Mouse (Mus musculus) MEL (cell line): ENCODE measurements at regions not wholly inside any gene's neighbourhood (a gene's known extent, or its start where the extent isn't known, plus 50 kb on each side); places are given as distances from the start of the nearest gene placed in this dataset.
"Not testable (repeated sequence)": the region's sequence is repeated elsewhere in the genome, so short reads cannot be mapped to it uniquely, and the experiment has no call there.

Experiments used
- DNase-seq: peaks from one replicate; pipeline ENCODE4 v3.0.0; 2011; ENCODE audit warnings: low read depth, low spot score
- H3K27ac ChIP-seq: 2 replicates; pipeline ENCODE4 v1.5.1; 2012; ENCODE audit warnings: low read depth, mild to moderate bottlenecking, control low read depth, low read length, moderate library complexity; ENCODE audit not compliant: control insufficient read depth
- H3K27me3 ChIP-seq, 2 experiments: fragments of 150-350 bp in 1 of 2; sonication (generic) in 1 of 2; 2 replicates each; pipeline ENCODE4 v1.6.1; 2012; ENCODE audit warnings: low read length in 2 of 2, mild to moderate bottlenecking in 2 of 2, improper control_type of control experiment in 1 of 2, moderate library complexity in 1 of 2; ENCODE audit not compliant: insufficient read depth in 2 of 2, control insufficient read depth in 1 of 2
- H3K36me3 ChIP-seq, 2 experiments: 2 replicates each; pipeline ENCODE4 v1.6.1; 2012 to 2014; ENCODE audit warnings: low read length in 2 of 2, improper control_type of control experiment in 1 of 2, inconsistent platforms in 1 of 2, mild to moderate bottlenecking in 1 of 2; ENCODE audit not compliant: insufficient read depth in 2 of 2, control insufficient read depth in 1 of 2
- H3K4me1 ChIP-seq, 2 experiments: fragments of 150-350 bp in 1 of 2; sonication (generic) in 1 of 2; 2 replicates each; pipeline ENCODE4 v1.6.1; 2012; ENCODE audit warnings: low read length in 2 of 2, improper control_type of control experiment in 1 of 2, mild to moderate bottlenecking in 1 of 2; ENCODE audit not compliant: insufficient read depth in 2 of 2, control insufficient read depth in 1 of 2
- H3K4me3 ChIP-seq, 2 experiments: fragments of 150-350 bp in 1 of 2; sonication (generic) in 1 of 2; 2 replicates each; pipeline ENCODE4 v1.5.1; 2012; ENCODE audit warnings: low read depth in 2 of 2, low read length in 2 of 2, mild to moderate bottlenecking in 2 of 2, moderate library complexity in 2 of 2, control low read depth in 1 of 2, improper control_type of control experiment in 1 of 2; ENCODE audit not compliant: control insufficient read depth in 1 of 2, insufficient read depth in 1 of 2
- H3K79me2 ChIP-seq: 2 replicates; pipeline ENCODE4 v1.6.1; 2012; ENCODE audit warnings: mild to moderate bottlenecking, low read length, moderate library complexity; ENCODE audit not compliant: control insufficient read depth, poor library complexity, insufficient read depth
- H3K9ac ChIP-seq: 2 replicates; pipeline ENCODE4 v1.6.1; 2012; ENCODE audit warnings: low read depth, mild to moderate bottlenecking, control low read depth, low read length, moderate library complexity; ENCODE audit not compliant: control insufficient read depth, poor library complexity, severe bottlenecking
- H3K9me3 ChIP-seq: fragments of 150-350 bp; sonication (generic); replicated peaks from 2 replicates; pipeline ENCODE4 v1.6.1; 2012; ENCODE audit warnings: mild to moderate bottlenecking, low read length, improper control_type of control experiment, moderate library complexity; ENCODE audit not compliant: insufficient read depth
- CHD2 ChIP-seq: IDR thresholded peaks from 2 replicates; pipeline ENCODE4 v1.6.1; 2011; ENCODE audit warnings: low read length, improper control_type of control experiment
- ELF1 ChIP-seq: IDR thresholded peaks from 2 replicates; pipeline ENCODE4 v1.6.1; 2014; ENCODE audit warnings: low read depth, mild to moderate bottlenecking, inconsistent platforms, low read length, improper control_type of control experiment, moderate library complexity
- EP300 ChIP-seq, 2 experiments: IDR thresholded peaks; 2 replicates each; pipeline ENCODE4 v1.6.1; 2011; ENCODE audit warnings: improper control_type of control experiment in 2 of 2, low read length in 2 of 2, low read depth in 1 of 2, mild to moderate bottlenecking in 1 of 2
- ETS1 ChIP-seq: IDR thresholded peaks from 2 replicates; pipeline ENCODE4 v1.6.1; 2012; ENCODE audit warnings: low read depth, mild to moderate bottlenecking, inconsistent platforms, low read length, improper control_type of control experiment, moderate library complexity
- HCFC1 ChIP-seq: IDR thresholded peaks from 2 replicates; pipeline ENCODE4 v1.6.1; 2012; ENCODE audit warnings: low read depth, mild to moderate bottlenecking, inconsistent platforms, low read length, improper control_type of control experiment, moderate library complexity
- JUND ChIP-seq: IDR thresholded peaks from 2 replicates; pipeline ENCODE4 v1.6.1; 2011; ENCODE audit warnings: low read depth, mild to moderate bottlenecking, improper control_type of control experiment, low read length
- KAT2A ChIP-seq: conservative IDR thresholded peaks from 2 replicates; pipeline ENCODE4 v1.6.1; 2012; ENCODE audit warnings: low read depth, low read length, improper control_type of control experiment, inconsistent platforms
- MAX ChIP-seq: IDR thresholded peaks from 2 replicates; pipeline ENCODE4 v1.6.1; 2011; ENCODE audit warnings: low read length, improper control_type of control experiment
- MEF2A ChIP-seq: IDR thresholded peaks from 2 replicates; pipeline ENCODE4 v1.6.1; 2014; ENCODE audit warnings: low read depth, mild to moderate bottlenecking, inconsistent platforms, low read length, improper control_type of control experiment; ENCODE audit not compliant: poor library complexity, insufficient replicate concordance, severe bottlenecking; ENCODE audit errors: extremely low read depth
- MYB ChIP-seq: IDR thresholded peaks from 2 replicates; pipeline ENCODE4 v1.6.1; 2011; ENCODE audit warnings: mild to moderate bottlenecking, low read depth, low read length, improper control_type of control experiment
- MYC ChIP-seq: IDR thresholded peaks from 2 replicates; pipeline ENCODE4 v1.6.1; 2011; ENCODE audit warnings: low read depth, mild to moderate bottlenecking, low read length, improper control_type of control experiment, moderate library complexity
- NRF1 ChIP-seq: IDR thresholded peaks from 2 replicates; pipeline ENCODE4 v1.6.1; 2014; ENCODE audit warnings: low read depth, mild to moderate bottlenecking, inconsistent platforms, low read length, improper control_type of control experiment, moderate library complexity; ENCODE audit not compliant: poor library complexity, insufficient read depth, severe bottlenecking
- POLR2AphosphoS5 ChIP-seq: IDR thresholded peaks from 2 replicates; pipeline ENCODE4 v1.6.1; 2012; ENCODE audit warnings: low read depth, borderline replicate concordance, mild to moderate bottlenecking, inconsistent platforms, low read length, moderate library complexity, mixed read lengths
- RAD21 ChIP-seq: IDR thresholded peaks from 2 replicates; pipeline ENCODE4 v1.6.1; 2011; ENCODE audit warnings: mild to moderate bottlenecking, low read depth, low read length, improper control_type of control experiment
- SMC3 ChIP-seq: IDR thresholded peaks from 2 replicates; pipeline ENCODE4 v1.6.1; 2011; ENCODE audit warnings: low read depth, low read length, improper control_type of control experiment
- USF1 ChIP-seq: IDR thresholded peaks from 2 replicates; pipeline ENCODE4 v1.6.1; 2014; ENCODE audit warnings: low read depth, mild to moderate bottlenecking, inconsistent platforms, low read length, improper control_type of control experiment, moderate library complexity
- USF2 ChIP-seq, 2 experiments: IDR thresholded peaks; 2 replicates each; pipeline ENCODE4 v1.6.1; 2011 to 2012; ENCODE audit warnings: improper control_type of control experiment in 2 of 2, low read length in 2 of 2, borderline replicate concordance in 1 of 2, inconsistent platforms in 1 of 2, low read depth in 1 of 2, mild to moderate bottlenecking in 1 of 2; ENCODE audit not compliant: insufficient read depth in 1 of 2
- ZC3H11A ChIP-seq: IDR thresholded peaks from 2 replicates; pipeline ENCODE4 v1.6.1; 2012; ENCODE audit warnings: low read depth, mild to moderate bottlenecking, inconsistent platforms, low read length, improper control_type of control experiment

DNA sequence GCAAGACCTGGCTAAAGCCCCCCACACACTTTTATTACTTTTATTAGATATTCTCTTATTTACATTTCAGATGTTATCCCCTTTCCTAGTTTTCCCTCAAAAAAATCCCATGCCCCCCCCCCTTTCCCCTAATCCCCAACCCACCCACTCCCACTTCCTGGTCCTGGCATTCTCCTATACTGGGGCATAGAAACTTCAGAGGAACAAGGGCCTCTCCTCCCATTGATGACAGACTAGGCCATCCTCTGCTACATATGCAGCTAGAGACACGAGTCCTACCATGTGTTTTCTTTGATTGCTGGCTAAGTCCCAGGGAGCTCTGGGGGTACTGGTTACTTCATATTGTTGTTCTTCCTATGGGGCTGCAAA lies 116.8 kb downstream of the Rfpl4b start:
- H3K27ac ChIP-seq, H3K27me3 ChIP-seq, H3K9ac ChIP-seq, H3K4me1 ChIP-seq, H3K36me3 ChIP-seq, H3K79me2 ChIP-seq, H3K4me3 ChIP-seq, DNase-seq, H3K9me3 ChIP-seq: not testable (repeated sequence)

DNA sequence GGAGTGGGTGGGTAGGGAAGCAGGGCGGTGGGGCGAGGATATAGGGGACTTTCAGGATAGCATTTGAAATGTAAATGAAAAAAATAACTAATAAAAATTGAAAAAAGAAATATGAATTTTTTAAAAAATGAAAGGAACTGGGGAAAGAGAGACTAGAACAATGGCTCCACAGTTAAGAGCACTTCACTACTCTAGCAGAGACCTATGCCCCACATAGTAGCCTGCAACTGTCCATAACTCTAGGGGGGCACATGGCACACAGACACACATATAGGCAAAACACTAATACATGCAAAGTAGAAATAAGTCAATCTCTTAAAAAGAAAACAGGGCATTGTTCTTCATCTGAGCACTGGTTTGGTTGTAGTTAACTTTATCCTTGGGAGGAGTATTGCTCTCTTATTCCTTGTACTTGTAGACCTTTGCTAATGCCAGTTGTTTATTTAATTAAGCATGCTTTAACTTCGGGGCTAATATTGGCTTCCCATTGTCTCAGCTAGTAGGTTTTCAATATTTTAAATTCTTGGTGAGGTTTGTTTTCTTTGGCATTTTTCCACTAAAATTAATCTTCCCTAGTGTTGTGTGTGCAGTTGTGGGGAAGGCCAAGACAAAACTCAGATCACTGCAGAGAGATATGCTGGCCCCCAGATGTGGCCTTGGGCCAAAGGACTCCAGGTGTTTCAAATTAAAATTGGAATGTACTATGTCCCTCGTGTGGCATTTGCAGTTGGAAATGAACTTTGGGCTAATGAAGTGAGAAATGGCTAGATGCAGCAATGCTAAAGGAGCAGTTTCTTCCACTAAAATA lies 117.4 kb downstream of the Rfpl4b start:
- H3K4me1 ChIP-seq: no peaks in the 10 kb centered on the region
- H3K4me3 ChIP-seq: no peak overlapping the region
- DNase-seq: no peak
- H3K36me3 ChIP-seq: no peaks in the 10 kb centered on the region
- H3K27ac ChIP-seq: no peak overlapping the region
- H3K79me2 ChIP-seq: no peaks in the 10 kb centered on the region
- TF ChIP-seq USF2 (IDR thresholded peaks at IDR 0.05; ENCODE audit: borderline replicate concordance in 1 of 2, insufficient read depth in 1 of 2, low read depth in 1 of 2, low read length in 2 of 2) (no peak), ETS1 (no peak), NRF1 (no peak), ELF1 (no peak), CHD2 (no peak), JUND (no peak), POLR2AphosphoS5 (no peak), SMC3 (no peak), EP300 (IDR thresholded peaks at IDR 0.05; ENCODE audit: low read depth in 1 of 2, low read length in 2 of 2) (no peak), KAT2A (no peak), MAX (no peak), MYB (no peak), HCFC1 (no peak), ZC3H11A (no peak), RAD21 (no peak), USF1 (no peak), MYC (no peak), MEF2A (no peak)
- H3K27me3 ChIP-seq: no peaks in the 10 kb centered on the region
- H3K9me3 ChIP-seq: no peaks in the 10 kb centered on the region
- no peak overlapping the region for H3K9ac ChIP-seq
